ENCODE assay signal across 31 mouse cellular contexts in genomic region chrX:31745079-31745478, GRCm38 (mm10). TPM values are rescaled to one million over a fixed set of nuclear protein-coding genes. Genes with fewer than 3 reads are reported as not detected.
DNase-seq lines count a peak whose midpoint lies in the region; ATAC-seq and TF ChIP-seq lines count a peak whose summit lies in the region.
"Had no signal": no experiment of that assay in that cellular context is flagged by ENCODE, and none has a peak within 500 bp of the region (broad histone marks: within the 10 kb centered on the region; RNA-seq: fewer than 3 reads in every experiment).

No protein-coding gene starts in this region.

- H3K4me2 ChIP-seq in heart, embryonic 15.5 days = no peak overlapping the region
- no peak overlapping the region for H3K4me2 ChIP-seq in lung, embryonic 14.5 days
- H3K4me2 ChIP-seq: embryonic facial prominence, embryonic 13.5 days; embryonic facial prominence, embryonic 15.5 days; forebrain, embryonic 12.5 days had no signal

- peaks cover 20% of the 10 kb centered on the region for H3K9me3 ChIP-seq in heart, embryonic 15.5 days (replicated peaks)
- peaks cover 26% of the 10 kb centered on the region for H3K9me3 ChIP-seq in lung, embryonic 14.5 days (ENCODE audit: low read depth, low read length)

- TF ChIP-seq CTCF in lung, embryonic 14.5 days (IDR thresholded peaks at IDR 0.05; ENCODE audit: low read depth) = no peak

- ATAC-seq in heart, embryonic 15.5 days (replicated peaks; ENCODE audit: insufficient number of reproducible peaks, insufficient read depth, low FRiP score, low read depth) = 0 out of 2 replicates have a peak, but pooled peaks have one; percentile 10
- no peak for ATAC-seq in lung, embryonic 14.5 days (ENCODE audit: insufficient read depth)
- ATAC-seq: forebrain, embryonic 14.5 days; forebrain, embryonic 16.5 days had no signal

- H3K9ac ChIP-seq in heart, embryonic 15.5 days = no peak overlapping the region
- no peak overlapping the region for H3K9ac ChIP-seq in lung, embryonic 14.5 days
- H3K9ac ChIP-seq: embryonic facial prominence, embryonic 13.5 days; embryonic facial prominence, embryonic 15.5 days; forebrain, embryonic 12.5 days had no signal

- no peak overlapping the region for H3K4me3 ChIP-seq in heart, embryonic 15.5 days
- H3K4me3 ChIP-seq in lung, embryonic 14.5 days (ENCODE audit: low read depth, low read length) = no peak overlapping the region
- H3K4me3 ChIP-seq: embryonic facial prominence, embryonic 13.5 days; embryonic facial prominence, embryonic 15.5 days; erythroblast, embryonic 14.5 days; forebrain, embryonic 10.5 days; forebrain, embryonic 12.5 days had no signal

- peak; percentile 89 for DNase-seq in heart, adult 11 months
- DNase-seq in heart, postnatal 14 days = no peak
- DNase-seq in heart, adult 8-10 months (ENCODE audit: low spot score) = no peak
- peak; percentile 0 for DNase-seq in lung, embryonic 14.5 days
- DNase-seq in lung, adult 18-20 months = no peak
- DNase-seq in urinary bladder, adult 2 months (ENCODE audit: low spot score) = peak; percentile 19
- no peak for DNase-seq in urinary bladder, postnatal 36 days (ENCODE audit: low spot score in 2 of 2)
- DNase-seq: adrenal gland, adult 2 months; adrenal gland, postnatal 10 days; adrenal gland, postnatal 25 days; cerebellum, adult 11 months; cerebellum, adult 18-20 months; cerebellum, adult 8-10 months; cerebellum, adult 9-11 months; cerebellum, postnatal 14 days; cerebellum, postnatal 36 days; embryo, embryonic 11 days had no signal

- intact Hi-C loops in heart, postnatal 14 days (cut with DNase I) = no loop called here

- 77% methylated on average over 10 of the region's 10 CpGs for WGBS in heart, embryonic 15.5 days
- WGBS in lung, embryonic 14.5 days = 82% methylated on average over 10 of the region's 10 CpGs

- H3K36me3 ChIP-seq in heart, embryonic 15.5 days = no peaks in the 10 kb centered on the region
- H3K36me3 ChIP-seq in lung, embryonic 14.5 days (ENCODE audit: insufficient read depth) = no peaks in the 10 kb centered on the region
- H3K36me3 ChIP-seq: embryonic facial prominence, embryonic 13.5 days; embryonic facial prominence, embryonic 15.5 days; forebrain, embryonic 10.5 days; forebrain, embryonic 12.5 days had no signal

- H3K27me3 ChIP-seq in heart, embryonic 15.5 days = no peaks in the 10 kb centered on the region
- H3K27me3 ChIP-seq in lung, embryonic 14.5 days (ENCODE audit: insufficient read depth, low read length) = no peaks in the 10 kb centered on the region
- H3K27me3 ChIP-seq: embryonic facial prominence, embryonic 13.5 days; embryonic facial prominence, embryonic 15.5 days; forebrain, embryonic 12.5 days had no signal

- H3K4me1 ChIP-seq in heart, embryonic 15.5 days (replicated peaks) = no peaks in the 10 kb centered on the region
- H3K4me1 ChIP-seq in lung, embryonic 14.5 days (ENCODE audit: insufficient read depth) = no peaks in the 10 kb centered on the region
- H3K4me1 ChIP-seq: embryonic facial prominence, embryonic 13.5 days; embryonic facial prominence, embryonic 15.5 days; forebrain, embryonic 10.5 days; forebrain, embryonic 12.5 days had no signal

- no peak overlapping the region for H3K27ac ChIP-seq in heart, embryonic 15.5 days
- H3K27ac ChIP-seq in lung, embryonic 14.5 days (ENCODE audit: low read depth) = no peak overlapping the region
- H3K27ac ChIP-seq: embryonic facial prominence, embryonic 13.5 days; embryonic facial prominence, embryonic 15.5 days; forebrain, embryonic 10.5 days; forebrain, embryonic 12.5 days had no signal

RNA-seq across cellular contexts. Expression of gene Btbd35f25, which starts 28.1 kb away (rescaled TPM):
- not detected for total RNA-seq in heart, postnatal 14 days (2021)
- not detected in 2 replicates for polyA plus RNA-seq in heart, embryonic 15.5 days (2015; fragmentation: Nextera tagmentation; extraction: Ambion mirVana)
- not detected for total RNA-seq in heart, adult 8-10 months (2022)
- polyA plus RNA-seq in lung, embryonic 14.5 days (2014; fragmentation: Nextera tagmentation; extraction: Ambion mirVana) = not detected in 2 replicates
- polyA plus RNA-seq in urinary bladder, adult 2 months (2012; rRNA removed) = not detected in 2 replicates
- total RNA-seq: adrenal gland, adult 2 months; adrenal gland, postnatal 10 days; adrenal gland, postnatal 25 days; adrenal gland, postnatal 4 days; common myeloid progenitor, adult 5-6 weeks; ES-E14; MEL had no signal
- polyA plus RNA-seq: adrenal gland, adult 2 months; brain, embryonic 14.5 days; C2C12; embryonic facial prominence, embryonic 13.5 days; embryonic facial prominence, embryonic 15.5 days; erythroblast, embryonic 14.5 days; forebrain, embryonic 10.5 days; forebrain, embryonic 12.5 days; forebrain, embryonic 14.5 days; forebrain, embryonic 16.5 days had no signal

Comparison
In these comparisons a context has a peak if more than half of its experiments do, and no peak if none do; other contexts are left out.
1. DNase-seq: peak in heart, adult 11 months (single experiment), lung, embryonic 14.5 days (single experiment) and urinary bladder, adult 2 months (single experiment); none in heart, postnatal 14 days (0 of 2), heart, adult 8-10 months (single experiment), lung, adult 18-20 months (0 of 2) and urinary bladder, postnatal 36 days (0 of 2).